Mouse (Mus musculus): ENCODE data around the gene Pdcd11. TPM values are rescaled to one million over a fixed set of nuclear protein-coding genes. Genes with fewer than 3 reads are reported as not detected.
"Not testable (repeated sequence)": the region's sequence is repeated elsewhere in the genome, so short reads cannot be mapped to it uniquely, and the experiment has no call there.

Pdcd11 gene
- polyA plus RNA-seq, 1 experiment from 2014 or later = 11.1 TPM

DNA sequence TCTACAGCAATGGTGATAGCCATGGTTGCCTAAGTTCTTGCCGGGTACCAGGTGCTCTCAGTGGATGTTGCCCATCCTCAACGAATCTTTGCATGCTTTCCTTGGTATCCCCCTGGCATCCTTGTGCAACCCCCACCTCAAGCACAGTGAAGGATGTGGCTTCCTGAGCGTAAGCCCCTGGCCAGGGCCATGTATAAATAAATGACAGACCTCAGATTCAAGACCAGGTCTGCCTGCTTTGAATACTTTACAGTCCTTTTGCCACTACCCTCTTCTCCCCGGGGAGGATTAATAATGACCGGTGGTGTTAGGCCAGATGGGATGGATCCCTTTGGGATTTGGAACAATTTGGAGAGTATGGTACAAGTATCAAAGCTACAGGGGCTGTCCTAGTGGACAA, 45.6 kb downstream of the Pdcd11 start:
- H3K4me1 ChIP-seq (ENCODE audit: control insufficient read depth, insufficient read depth, low read length) = peaks cover 16% of the 10 kb centered on the region; the same call in 1 of the 2 replicates
- H3K9ac ChIP-seq (ENCODE audit: low read depth, low read length) = no peak overlapping the region
- WGBS = 86% methylated on average over 5 of the region's 5 CpGs
- H3K4me3 ChIP-seq (ENCODE audit: low read length) = no peak overlapping the region
- H3K9me3 ChIP-seq (ENCODE audit: control insufficient read depth, low read length) = no peaks in the 10 kb centered on the region
- H3K36me3 ChIP-seq (ENCODE audit: control insufficient read depth, insufficient read depth, low read length) = peaks cover 31% of the 10 kb centered on the region
- H3K27me3 ChIP-seq (ENCODE audit: control insufficient read depth, insufficient read depth, low read length) = no peaks in the 10 kb centered on the region; the same call in 1 of the 2 replicates
- ATAC-seq (ENCODE audit: low FRiP score, low TSS enrichment) = no peak
- H3K27ac ChIP-seq (ENCODE audit: low read depth, low read length) = no peak overlapping the region
- H3K4me2 ChIP-seq (replicated peaks; ENCODE audit: low read depth, low read length) = no peak overlapping the region

- Histone ChIP-seq H3K36me3 (ENCODE audit: control insufficient read depth, insufficient read depth, low read length) (peaks cover 23% of the 10 kb centered on the region), H3K9ac (ENCODE audit: low read depth, low read length) (peak overlapping the region; percentile 61), H3K27me3 (ENCODE audit: control insufficient read depth, insufficient read depth, low read length) (no peaks in the 10 kb centered on the region; the same call in 1 of the 2 replicates), H3K4me2 (replicated peaks; ENCODE audit: low read depth, low read length) (peak overlapping the region; percentile 68), H3K27ac (ENCODE audit: low read depth, low read length) (peak overlapping the region; percentile 64; the same call in 1 of the 2 replicates), H3K9me3 (ENCODE audit: control insufficient read depth, low read length) (no peaks in the 10 kb centered on the region), H3K4me1 (ENCODE audit: control insufficient read depth, insufficient read depth, low read length) (peaks cover 16% of the 10 kb centered on the region; the same call in 1 of the 2 replicates), H3K4me3 (ENCODE audit: low read length) (peak overlapping the region; percentile 32)
- 33% methylated on average over 5 of the region's 6 CpGs for WGBS
- ATAC-seq (ENCODE audit: low FRiP score, low TSS enrichment) = no peak
Measured at GRCm38 (mm10) chr19:47137051-47137581, 46.5 kb downstream of the Pdcd11 start.

GRCm38 (mm10) chr19:47137771-47138421, 47.3 kb downstream of the Pdcd11 start, which contains the start of gene Calhm2:
Gene Calhm2, minus strand, starts transcription at chr19:47138294.
- ATAC-seq (ENCODE audit: low FRiP score, low TSS enrichment) = peak; percentile 58
- 3% methylated on average over 27 of the region's 28 CpGs for WGBS
- Histone ChIP-seq H3K4me3 (ENCODE audit: low read length) (peak within 1 kb of the TSS; percentile 32), H3K36me3 (ENCODE audit: control insufficient read depth, insufficient read depth, low read length) (peaks cover 15% of the 10 kb centered on the region), H3K4me1 (ENCODE audit: control insufficient read depth, insufficient read depth, low read length) (peaks cover 16% of the 10 kb centered on the region; the same call in 1 of the 2 replicates), H3K27ac (ENCODE audit: low read depth, low read length) (peak within 1 kb of the TSS; percentile 64), H3K4me2 (replicated peaks; ENCODE audit: low read depth, low read length) (peak within 1 kb of the TSS; percentile 68), H3K27me3 (ENCODE audit: control insufficient read depth, insufficient read depth, low read length) (no peaks in the 10 kb centered on the region; the same call in 1 of the 2 replicates), H3K9me3 (ENCODE audit: control insufficient read depth, low read length) (no peaks in the 10 kb centered on the region), H3K9ac (ENCODE audit: low read depth, low read length) (peak within 1 kb of the TSS; percentile 61)

GRCm38 (mm10) chr19:47139611-47140010, 49.0 kb downstream of the Pdcd11 start:
- not testable (repeated sequence) for H3K4me2 ChIP-seq (replicated peaks; ENCODE audit: low read depth, low read length); H3K36me3 ChIP-seq (ENCODE audit: control insufficient read depth, insufficient read depth, low read length); H3K27ac ChIP-seq (ENCODE audit: low read depth, low read length); H3K9ac ChIP-seq (ENCODE audit: low read depth, low read length); H3K27me3 ChIP-seq (ENCODE audit: control insufficient read depth, insufficient read depth, low read length); ATAC-seq (ENCODE audit: low FRiP score, low TSS enrichment); H3K9me3 ChIP-seq (ENCODE audit: control insufficient read depth, low read length); H3K4me3 ChIP-seq (ENCODE audit: low read length)
- WGBS = 24% methylated on average over 7 of the region's 7 CpGs
- H3K4me1 ChIP-seq (ENCODE audit: control insufficient read depth, insufficient read depth, low read length) = peaks cover 16% of the 10 kb centered on the region; the same call in 1 of the 2 replicates

DNA sequence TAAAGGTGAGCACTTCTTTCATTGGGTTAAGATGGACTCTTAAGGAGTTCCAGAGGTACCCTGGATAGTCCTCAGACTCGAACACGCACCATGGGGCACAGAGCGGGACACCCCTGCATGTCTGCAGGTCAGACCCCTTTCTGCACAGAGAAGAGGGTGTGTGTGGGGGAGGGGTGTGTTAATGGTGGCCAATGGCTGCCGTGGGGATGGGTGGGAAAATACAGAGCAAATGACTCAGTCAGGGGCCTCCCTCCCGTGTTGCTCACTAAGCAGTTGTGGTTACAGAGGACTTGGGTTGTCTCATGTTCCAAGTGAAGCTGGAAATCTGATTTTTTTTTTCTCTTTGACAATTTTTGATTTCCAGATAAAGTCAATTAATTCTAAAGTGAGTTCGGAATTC, 51.9 kb downstream of the Pdcd11 start:
- Histone ChIP-seq H3K27ac (ENCODE audit: low read depth, low read length) (no peak overlapping the region), H3K4me2 (replicated peaks; ENCODE audit: low read depth, low read length) (no peak overlapping the region), H3K4me3 (ENCODE audit: low read length) (no peak overlapping the region), H3K36me3 (ENCODE audit: control insufficient read depth, insufficient read depth, low read length) (no peaks in the 10 kb centered on the region), H3K9me3 (ENCODE audit: control insufficient read depth, low read length) (no peaks in the 10 kb centered on the region), H3K27me3 (ENCODE audit: control insufficient read depth, insufficient read depth, low read length) (no peaks in the 10 kb centered on the region; the same call in 1 of the 2 replicates), H3K9ac (ENCODE audit: low read depth, low read length) (no peak overlapping the region), H3K4me1 (ENCODE audit: control insufficient read depth, insufficient read depth, low read length) (peaks cover 10% of the 10 kb centered on the region; the same call in 1 of the 2 replicates)
- WGBS = 74% methylated on average over 6 of the region's 6 CpGs
- ATAC-seq (ENCODE audit: low FRiP score, low TSS enrichment) = no peak

DNA sequence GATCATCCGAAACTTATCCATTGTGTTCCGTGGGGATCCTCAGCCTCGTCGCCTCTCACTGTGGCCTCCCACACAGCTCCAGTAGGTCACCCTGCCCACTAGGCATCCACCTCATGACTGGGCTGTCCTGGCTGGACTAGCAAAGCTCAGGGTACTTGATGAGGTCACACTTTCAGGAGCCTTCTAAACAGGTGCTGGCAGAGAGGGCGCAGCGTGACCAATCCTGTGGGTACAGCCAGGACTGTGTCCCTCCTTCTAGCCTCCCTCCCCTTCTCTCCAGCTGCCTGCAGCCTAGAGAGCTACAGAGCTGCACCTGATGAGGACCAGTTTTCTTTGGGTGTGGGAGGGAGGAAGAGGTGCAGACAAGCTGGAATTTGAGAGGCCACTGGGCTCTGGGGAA, 53.6 kb downstream of the Pdcd11 start, which contains the start of gene Calhm1:
TSS of gene Calhm1 (minus strand) at position 101 of the 400 bp plus-strand sequence.
- no peak within 1 kb of the TSS; the same call in 1 of the 2 replicates for H3K9ac ChIP-seq (ENCODE audit: low read depth, low read length)
- no peak within 1 kb of the TSS for H3K4me3 ChIP-seq (ENCODE audit: low read length)
- no peak within 1 kb of the TSS for H3K27ac ChIP-seq (ENCODE audit: low read depth, low read length)
- H3K27me3 ChIP-seq (ENCODE audit: control insufficient read depth, insufficient read depth, low read length) = no peaks in the 10 kb centered on the region
- WGBS = 91% methylated on average over 6 of the region's 6 CpGs
- no peaks in the 10 kb centered on the region for H3K9me3 ChIP-seq (ENCODE audit: control insufficient read depth, low read length)
- no peaks in the 10 kb centered on the region for H3K36me3 ChIP-seq (ENCODE audit: control insufficient read depth, insufficient read depth, low read length)
- H3K4me1 ChIP-seq (ENCODE audit: control insufficient read depth, insufficient read depth, low read length) = no peaks in the 10 kb centered on the region
- no peak within 1 kb of the TSS for H3K4me2 ChIP-seq (replicated peaks; ENCODE audit: low read depth, low read length)
- ATAC-seq (ENCODE audit: low FRiP score, low TSS enrichment) = no peak

- Histone ChIP-seq H3K27me3 (ENCODE audit: control insufficient read depth, insufficient read depth, low read length) (peaks cover 4% of the 10 kb centered on the region; the same call in 1 of the 2 replicates), H3K36me3 (ENCODE audit: control insufficient read depth, insufficient read depth, low read length) (no peaks in the 10 kb centered on the region), H3K27ac (ENCODE audit: low read depth, low read length) (no peak overlapping the region), H3K4me2 (replicated peaks; ENCODE audit: low read depth, low read length) (no peak overlapping the region), H3K9me3 (ENCODE audit: control insufficient read depth, low read length) (no peaks in the 10 kb centered on the region), H3K9ac (ENCODE audit: low read depth, low read length) (no peak overlapping the region), H3K4me1 (ENCODE audit: control insufficient read depth, insufficient read depth, low read length) (no peaks in the 10 kb centered on the region), H3K4me3 (ENCODE audit: low read length) (no peak overlapping the region)
- 68% methylated on average over 5 of the region's 5 CpGs for WGBS
- no peak for ATAC-seq (ENCODE audit: low FRiP score, low TSS enrichment)
Measured at GRCm38 (mm10) chr19:47148267-47148847, 57.8 kb downstream of the Pdcd11 start.

DNA sequence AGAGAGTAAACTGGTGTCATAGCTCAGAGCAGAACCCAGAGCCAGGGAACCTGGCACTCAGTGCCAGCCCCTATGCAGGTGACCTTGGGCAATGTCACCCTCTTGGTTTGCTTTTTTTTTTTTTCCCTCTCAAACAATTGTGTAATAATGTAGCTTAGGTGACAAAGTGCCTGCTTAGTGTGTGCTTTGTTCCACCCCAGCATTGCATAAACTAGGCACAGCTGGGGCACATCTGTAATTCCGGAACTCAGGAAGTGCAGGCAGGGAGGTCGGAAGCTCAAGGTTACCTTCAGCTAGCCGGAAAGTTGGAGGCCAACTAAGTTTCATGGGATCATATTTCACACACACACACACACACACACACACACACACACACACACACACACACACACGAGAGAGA, 59.3 kb downstream of the Pdcd11 start:
- Histone ChIP-seq H3K27ac (ENCODE audit: low read depth, low read length) (no peak overlapping the region), H3K4me3 (ENCODE audit: low read length) (no peak overlapping the region), H3K36me3 (ENCODE audit: control insufficient read depth, insufficient read depth, low read length) (no peaks in the 10 kb centered on the region), H3K9ac (ENCODE audit: low read depth, low read length) (no peak overlapping the region), H3K4me1 (ENCODE audit: control insufficient read depth, insufficient read depth, low read length) (no peaks in the 10 kb centered on the region), H3K9me3 (ENCODE audit: control insufficient read depth, low read length) (no peaks in the 10 kb centered on the region), H3K27me3 (ENCODE audit: control insufficient read depth, insufficient read depth, low read length) (peaks cover 4% of the 10 kb centered on the region; the same call in 1 of the 2 replicates), H3K4me2 (replicated peaks; ENCODE audit: low read depth, low read length) (no peak overlapping the region)
- no peak for ATAC-seq (ENCODE audit: low FRiP score, low TSS enrichment)
- WGBS = 10% methylated on average over 3 of the region's 4 CpGs

Data from kidney, embryonic 14.5 days (tissue).